Mouse (Mus musculus): ENCODE measurements around the gene Ccn1. TPM values are rescaled to one million over a fixed set of nuclear protein-coding genes. Genes with fewer than 3 reads are reported as not detected.

The Ccn1 gene
- polyA plus RNA-seq, 1 experiment, result 2.0 TPM

GRCm38 (mm10) chr3:145619621-145620365 lies 30.0 kb downstream of the Ccn1 start:
- Histone ChIP-seq H3K4me1 (ENCODE audit: control insufficient read depth, insufficient read depth, low read length) (no peaks in the 10 kb centered on the region), H3K36me3 (ENCODE audit: control insufficient read depth, insufficient read depth, low read length) (no peaks in the 10 kb centered on the region), H3K27me3 (ENCODE audit: control insufficient read depth, insufficient read depth, low read length) (no peaks in the 10 kb centered on the region), H3K4me3 (ENCODE audit: control insufficient read depth, low read depth, low read length) (no peak overlapping the region), H3K27ac (ENCODE audit: control insufficient read depth, insufficient read depth, low read depth, low read length) (no peak overlapping the region)
- TF ChIP-seq POLR2A (IDR thresholded peaks at IDR 0.05; ENCODE audit: control insufficient read depth, low read depth, low read length), result no peak
- TF ChIP-seq CTCF (IDR thresholded peaks at IDR 0.05; ENCODE audit: control insufficient read depth, insufficient read depth, insufficient replicate concordance, low read depth, low read length), result no peak

- H3K4me3 ChIP-seq (ENCODE audit: control insufficient read depth, low read depth, low read length), result no peak overlapping the region
- no peaks in the 10 kb centered on the region for H3K27me3 ChIP-seq (ENCODE audit: control insufficient read depth, insufficient read depth, low read length)
- H3K4me1 ChIP-seq (ENCODE audit: control insufficient read depth, insufficient read depth, low read length), result no peaks in the 10 kb centered on the region
- no peak overlapping the region for H3K27ac ChIP-seq (ENCODE audit: control insufficient read depth, insufficient read depth, low read depth, low read length)
- no peak for TF ChIP-seq CTCF (IDR thresholded peaks at IDR 0.05; ENCODE audit: control insufficient read depth, insufficient read depth, insufficient replicate concordance, low read depth, low read length)
- H3K36me3 ChIP-seq (ENCODE audit: control insufficient read depth, insufficient read depth, low read length), result no peaks in the 10 kb centered on the region
Measured at GRCm38 (mm10) chr3:145618299-145618698, 31.5 kb downstream of the Ccn1 start.

- TF ChIP-seq CTCF (IDR thresholded peaks at IDR 0.05; ENCODE audit: control insufficient read depth, insufficient read depth, insufficient replicate concordance, low read depth, low read length) (no peak), POLR2A (IDR thresholded peaks at IDR 0.05; ENCODE audit: control insufficient read depth, low read depth, low read length) (no peak)
- Histone ChIP-seq H3K36me3 (ENCODE audit: control insufficient read depth, insufficient read depth, low read length) (no peaks in the 10 kb centered on the region), H3K27me3 (ENCODE audit: control insufficient read depth, insufficient read depth, low read length) (no peaks in the 10 kb centered on the region), H3K4me3 (ENCODE audit: control insufficient read depth, low read depth, low read length) (no peak overlapping the region), H3K27ac (ENCODE audit: control insufficient read depth, insufficient read depth, low read depth, low read length) (no peak overlapping the region), H3K4me1 (ENCODE audit: control insufficient read depth, insufficient read depth, low read length) (no peaks in the 10 kb centered on the region)
Measured at GRCm38 (mm10) chr3:145614362-145615115, 35.2 kb downstream of the Ccn1 start.

GRCm38 (mm10) chr3:145613234-145613633 lies 36.5 kb downstream of the Ccn1 start:
- no peak for TF ChIP-seq CTCF (IDR thresholded peaks at IDR 0.05; ENCODE audit: control insufficient read depth, insufficient read depth, insufficient replicate concordance, low read depth, low read length)
- no peak for TF ChIP-seq POLR2A (IDR thresholded peaks at IDR 0.05; ENCODE audit: control insufficient read depth, low read depth, low read length)
- H3K27ac ChIP-seq (ENCODE audit: control insufficient read depth, insufficient read depth, low read depth, low read length), result no peak overlapping the region

GRCm38 (mm10) chr3:145612662-145613061 lies 37.1 kb downstream of the Ccn1 start:
- Histone ChIP-seq H3K4me1 (ENCODE audit: control insufficient read depth, insufficient read depth, low read length) (no peaks in the 10 kb centered on the region), H3K4me3 (ENCODE audit: control insufficient read depth, low read depth, low read length) (no peak overlapping the region), H3K36me3 (ENCODE audit: control insufficient read depth, insufficient read depth, low read length) (no peaks in the 10 kb centered on the region), H3K27me3 (ENCODE audit: control insufficient read depth, insufficient read depth, low read length) (no peaks in the 10 kb centered on the region), H3K27ac (ENCODE audit: control insufficient read depth, insufficient read depth, low read depth, low read length) (no peak overlapping the region)
- TF ChIP-seq POLR2A (IDR thresholded peaks at IDR 0.05; ENCODE audit: control insufficient read depth, low read depth, low read length), result no peak
- peak; percentile 20; the same call in 1 of the 2 replicates for TF ChIP-seq CTCF (IDR thresholded peaks at IDR 0.05; ENCODE audit: control insufficient read depth, insufficient read depth, insufficient replicate concordance, low read depth, low read length)

More at GRCm38 (mm10) chr3:145613234-145613633, 36.5 kb downstream of the Ccn1 start:
- H3K4me1 ChIP-seq (ENCODE audit: control insufficient read depth, insufficient read depth, low read length), result no peaks in the 10 kb centered on the region
- H3K36me3 ChIP-seq (ENCODE audit: control insufficient read depth, insufficient read depth, low read length), result no peaks in the 10 kb centered on the region
- H3K27me3 ChIP-seq (ENCODE audit: control insufficient read depth, insufficient read depth, low read length), result no peaks in the 10 kb centered on the region
- no peak overlapping the region for H3K4me3 ChIP-seq (ENCODE audit: control insufficient read depth, low read depth, low read length)

GRCm38 (mm10) chr3:145608320-145608719 lies 41.5 kb downstream of the Ccn1 start:
- no peaks in the 10 kb centered on the region for H3K36me3 ChIP-seq (ENCODE audit: control insufficient read depth, insufficient read depth, low read length)
- H3K4me3 ChIP-seq (ENCODE audit: control insufficient read depth, low read depth, low read length), result no peak overlapping the region
- no peak overlapping the region for H3K27ac ChIP-seq (ENCODE audit: control insufficient read depth, insufficient read depth, low read depth, low read length)
- TF ChIP-seq POLR2A (IDR thresholded peaks at IDR 0.05; ENCODE audit: control insufficient read depth, low read depth, low read length) (no peak), CTCF (IDR thresholded peaks at IDR 0.05; ENCODE audit: control insufficient read depth, insufficient read depth, insufficient replicate concordance, low read depth, low read length) (no peak)
- H3K4me1 ChIP-seq (ENCODE audit: control insufficient read depth, insufficient read depth, low read length), result peaks cover 2% of the 10 kb centered on the region; the same call in 1 of the 2 replicates
- H3K27me3 ChIP-seq (ENCODE audit: control insufficient read depth, insufficient read depth, low read length), result no peaks in the 10 kb centered on the region

- Histone ChIP-seq H3K4me3 (ENCODE audit: control insufficient read depth, low read depth, low read length) (no peak overlapping the region), H3K4me1 (ENCODE audit: control insufficient read depth, insufficient read depth, low read length) (peaks cover 4% of the 10 kb centered on the region; the same call in 1 of the 2 replicates), H3K36me3 (ENCODE audit: control insufficient read depth, insufficient read depth, low read length) (peaks cover 2% of the 10 kb centered on the region; the same call in 1 of the 2 replicates), H3K27me3 (ENCODE audit: control insufficient read depth, insufficient read depth, low read length) (no peaks in the 10 kb centered on the region), H3K27ac (ENCODE audit: control insufficient read depth, insufficient read depth, low read depth, low read length) (peak overlapping the region; percentile 81)
- TF ChIP-seq POLR2A (IDR thresholded peaks at IDR 0.05; ENCODE audit: control insufficient read depth, low read depth, low read length) (no peak), CTCF (IDR thresholded peaks at IDR 0.05; ENCODE audit: control insufficient read depth, insufficient read depth, insufficient replicate concordance, low read depth, low read length) (no peak)
Measured at GRCm38 (mm10) chr3:145605437-145606123, 44.2 kb downstream of the Ccn1 start.
